Mouse (Mus musculus) monocyte, adult 5-6 weeks (primary cell): ENCODE data around the gene Ctsl. TPM values are rescaled to one million over a fixed set of nuclear protein-coding genes. Genes with fewer than 3 reads are reported as not detected.

Experiments used
- ATAC-seq: fragments of 153-309, 156-312 bp; replicated peaks from 2 replicates; pipeline ENCODE4 v1.8.0; 2017; ENCODE audit warnings: mild to moderate bottlenecking; ENCODE audit not compliant: low TSS enrichment, insufficient number of reproducible peaks, severe bottlenecking, poor library complexity, low FRiP score
- total RNA-seq: library from RNA; stranded (forward); fragments of 200-1000, 200-491, 200-594 nt; gene quantifications from 3 replicates; pipeline ENCODE4 v1.2.3, GENCODE M21; 2017

Ctsl gene
- total RNA-seq, 1 experiment from 2014 or later: 45.6 TPM

DNA sequence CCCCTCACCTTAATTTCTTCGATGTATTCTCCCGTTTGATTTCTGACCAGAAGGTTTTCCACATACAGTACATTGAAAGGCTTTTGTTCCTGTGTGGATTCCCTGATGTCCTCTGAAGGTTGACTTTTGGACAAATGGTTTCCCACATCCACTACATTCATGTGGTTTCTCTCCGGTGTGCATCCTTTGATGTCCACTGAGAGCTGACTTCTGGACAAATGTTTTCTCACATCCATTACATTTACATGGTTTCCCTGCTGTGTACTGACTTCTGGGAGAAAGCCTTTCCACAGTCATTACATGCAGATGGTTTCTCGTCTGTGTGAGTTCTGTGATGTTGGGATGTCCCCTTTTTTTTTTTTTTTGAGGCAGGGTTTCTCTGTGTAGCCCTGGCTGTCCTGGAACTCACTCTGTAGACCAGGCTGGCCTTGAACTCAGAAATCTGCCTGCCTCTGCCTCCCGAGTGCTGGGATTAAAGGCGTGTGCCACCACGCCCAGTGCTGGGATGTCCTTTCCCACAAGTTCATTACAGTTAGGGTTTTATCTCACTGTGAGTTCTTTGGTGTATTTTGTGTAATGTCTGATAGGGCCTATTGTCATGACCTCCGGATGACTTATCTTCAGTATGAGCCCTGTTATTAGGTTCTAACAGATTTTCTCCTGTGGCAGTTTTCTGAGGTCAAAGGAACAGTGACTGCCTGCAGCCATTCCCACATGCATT, 48.0 kb downstream of the Ctsl start:
- no peak for ATAC-seq

DNA sequence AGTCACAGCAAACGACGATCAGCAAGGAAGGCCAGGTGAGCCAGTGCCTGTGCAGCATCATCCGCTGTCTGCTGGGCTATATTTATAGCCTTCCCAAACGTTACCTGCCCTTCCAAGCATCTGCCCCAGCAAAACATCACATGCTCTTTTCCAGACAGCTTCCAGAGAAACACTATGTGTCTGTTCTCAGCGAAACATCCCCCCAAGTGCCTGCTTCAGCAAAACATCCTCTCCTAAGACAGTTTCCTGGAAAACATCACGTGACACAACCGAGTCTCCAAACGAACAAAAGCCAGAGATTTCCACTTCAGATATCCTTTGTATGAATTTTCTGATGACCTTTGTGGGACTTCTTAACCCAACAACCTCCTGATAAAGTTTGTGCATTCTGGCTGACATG, 50.4 kb downstream of the Ctsl start:
- ATAC-seq: no peak

DNA sequence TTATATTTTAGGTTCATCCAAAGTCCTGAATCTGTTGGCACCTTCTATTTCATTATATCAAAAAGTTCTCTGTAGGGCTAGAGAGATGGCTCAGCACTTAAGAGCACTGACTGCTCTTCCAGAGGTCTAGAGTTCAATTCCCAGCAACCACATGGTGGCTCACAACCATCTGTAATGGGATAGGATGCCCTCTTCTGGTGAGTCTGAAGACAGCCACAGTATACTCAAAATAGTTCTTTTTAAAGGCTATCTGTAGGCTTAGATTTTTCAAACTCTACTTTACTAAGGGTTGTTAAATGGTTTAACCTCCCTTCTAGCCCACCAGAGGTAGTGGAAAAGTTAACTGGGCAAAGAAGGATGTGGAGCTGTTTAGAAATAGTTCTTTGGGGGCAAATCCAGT, 50.9 kb downstream of the Ctsl start:
- ATAC-seq: no peak

GRCm38 (mm10) chr13:64318355-64318754, 52.3 kb downstream of the Ctsl start:
- ATAC-seq: no peak

- ATAC-seq: 0 out of 2 replicates have a peak, but pooled peaks have one; percentile 15
Measured at GRCm38 (mm10) chr13:64315483-64316050, 55.1 kb downstream of the Ctsl start.

- no peak for ATAC-seq
Measured at GRCm38 (mm10) chr13:64314041-64314440, 56.6 kb downstream of the Ctsl start.

GRCm38 (mm10) chr13:64312916-64313289, 57.8 kb downstream of the Ctsl start:
- ATAC-seq: 0 out of 2 replicates have a peak, but pooled peaks have one; percentile 8

- ATAC-seq: peak; percentile 80
Measured at GRCm38 (mm10) chr13:64312024-64312915, 58.4 kb downstream of the Ctsl start, which contains the start of gene Aaed1. Gene Aaed1 (minus strand): TSS chr13:64312710.

DNA sequence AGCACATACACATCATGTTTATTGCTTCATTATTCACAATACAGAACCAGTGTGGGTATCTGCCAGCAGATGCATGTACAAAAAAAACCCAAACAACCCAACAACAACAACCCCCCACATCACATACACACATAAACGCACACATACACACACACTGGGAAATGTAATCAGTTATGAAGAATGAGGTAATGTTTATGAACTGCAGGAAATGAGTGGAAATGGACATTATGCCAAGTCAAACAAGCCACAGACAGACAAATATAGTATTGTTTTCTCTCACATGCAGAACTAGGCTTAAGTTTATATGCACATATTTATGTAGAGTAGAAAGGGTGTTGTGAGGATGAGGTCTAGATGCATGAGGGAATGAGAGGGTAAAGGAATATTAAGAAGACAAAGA, 59.4 kb downstream of the Ctsl start:
- ATAC-seq: no peak

DNA sequence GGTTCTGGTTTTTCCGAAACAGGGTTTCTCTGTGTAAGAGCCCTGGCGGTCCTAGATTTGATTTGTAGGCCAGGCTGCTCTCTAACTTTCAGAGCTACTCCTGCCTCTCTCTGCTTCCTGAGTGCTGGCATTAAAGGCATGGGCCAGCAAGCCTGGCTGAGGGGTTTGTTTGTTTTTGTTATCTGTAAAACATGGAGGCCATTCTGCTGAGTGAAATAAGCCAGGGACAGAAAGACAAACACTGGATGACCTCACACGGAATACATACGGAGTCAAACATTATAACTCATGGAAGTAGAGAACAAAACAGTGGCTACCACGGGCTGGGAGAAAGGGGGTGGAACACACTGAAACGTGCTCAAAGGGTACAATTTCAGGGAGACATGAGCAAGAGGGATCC, 60.1 kb downstream of the Ctsl start:
- no peak for ATAC-seq

DNA sequence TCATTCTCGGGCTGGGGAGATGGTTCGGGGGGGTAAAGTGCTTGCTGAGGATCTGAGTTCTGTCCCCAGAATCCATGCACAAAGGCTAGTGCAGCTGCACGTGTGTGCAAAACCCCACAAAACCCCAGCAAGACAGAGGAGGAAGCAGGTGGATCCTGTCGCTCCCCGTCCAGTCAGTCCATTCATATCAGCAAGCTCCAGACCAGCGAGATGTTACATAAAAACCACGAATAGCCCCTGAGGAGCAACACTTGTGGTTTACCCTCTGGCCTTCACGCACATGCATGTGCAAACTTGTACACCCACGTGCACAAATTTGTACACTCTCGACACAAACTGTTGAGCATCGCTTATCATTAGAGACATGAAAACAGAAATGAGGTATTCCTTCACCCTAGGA, 60.8 kb downstream of the Ctsl start:
- ATAC-seq: no peak

Other genes with a start within 250 kb of the Ctsl start
- 24.2 to 36.1 TPM (median 26.4 TPM) in 3 replicates for gene Slc35d2, start 241.5 kb downstream of the Ctsl start, total RNA-seq
- gene Zfp367, start 217.7 kb downstream of the Ctsl start, total RNA-seq: 19.2 to 26.9 TPM (median 21.2 TPM) in 3 replicates
- 9.6 to 14.1 TPM (median 11.8 TPM) in 3 replicates for gene Habp4, start 209.1 kb downstream of the Ctsl start, total RNA-seq
- gene Cdc14b, start 95.6 kb downstream of the Ctsl start, total RNA-seq: 6.2 to 17.5 TPM (median 8.9 TPM) in 3 replicates
- gene Aaed1, start 58.2 kb downstream of the Ctsl start, total RNA-seq: 67.2 to 79.5 TPM (median 78.6 TPM) in 3 replicates
- 0.43 to 2.3 TPM (median 2.0 TPM) in 3 replicates for gene Cdk20, start 61.4 kb upstream of the Ctsl start, total RNA-seq
- not detected in 3 replicates for gene Fam240b, start 126.9 kb upstream of the Ctsl start, total RNA-seq